ENCODE assay signal across 17 mouse cellular contexts in the genomic region with DNA sequence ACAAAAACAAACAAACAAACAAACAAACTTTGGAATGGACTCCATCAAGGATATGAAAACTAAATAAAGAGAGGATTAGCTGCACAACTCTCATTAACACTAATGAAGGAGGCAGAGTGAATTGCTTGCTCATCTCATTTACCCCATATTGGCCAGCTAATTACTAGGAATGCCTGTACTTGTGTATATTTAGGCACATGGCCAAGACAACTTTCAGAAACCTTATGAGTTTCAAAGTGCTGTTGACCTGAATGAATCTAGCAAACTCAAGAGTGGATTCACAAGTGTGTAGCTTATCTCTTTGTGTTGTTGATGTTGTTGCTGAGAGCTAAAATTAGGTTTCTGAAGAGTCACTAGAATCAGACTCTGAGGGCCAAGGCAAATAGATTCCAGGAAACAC.
"Had no signal": no experiment of that assay in that cellular context is flagged by ENCODE, and none has a peak within 500 bp of the region (broad histone marks: within the 10 kb centered on the region; RNA-seq: fewer than 3 reads in every experiment).

No protein-coding gene starts in this region.

- H3K9ac ChIP-seq: limb, embryonic 13.5 days; liver, embryonic 12.5 days; liver, embryonic 15.5 days; midbrain, embryonic 13.5 days; stomach, embryonic 15.5 days had no signal

- ATAC-seq: liver, embryonic 12.5 days; midbrain, embryonic 13.5 days; midbrain, embryonic 16.5 days had no signal

- H3K27me3 ChIP-seq: limb, embryonic 13.5 days; liver, embryonic 12.5 days; liver, embryonic 15.5 days; midbrain, embryonic 13.5 days; stomach, embryonic 15.5 days had no signal

- H3K36me3 ChIP-seq: limb, embryonic 10.5 days; limb, embryonic 13.5 days; liver, embryonic 12.5 days; liver, embryonic 15.5 days; midbrain, embryonic 13.5 days; stomach, embryonic 15.5 days had no signal

- DNase-seq: kidney, adult 18-20 months; kidney, adult 9 months; kidney, postnatal 14 days; kidney, postnatal 4 days; liver; lung, adult 18-20 months; lung, postnatal 4 days; right cerebral cortex, postnatal 25 days; spleen, adult 18-20 months; thymus, postnatal 25 days had no signal

- H3K4me2 ChIP-seq: limb, embryonic 13.5 days; liver, embryonic 12.5 days; liver, embryonic 15.5 days; midbrain, embryonic 13.5 days; stomach, embryonic 15.5 days had no signal

- H3K4me1 ChIP-seq: limb, embryonic 10.5 days; limb, embryonic 13.5 days; liver, embryonic 12.5 days; liver, embryonic 15.5 days; midbrain, embryonic 13.5 days; stomach, embryonic 15.5 days had no signal

- H3K27ac ChIP-seq: limb, embryonic 10.5 days; limb, embryonic 13.5 days; liver, embryonic 12.5 days; liver, embryonic 15.5 days; midbrain, embryonic 13.5 days; stomach, embryonic 15.5 days had no signal

- H3K4me3 ChIP-seq: limb, embryonic 10.5 days; limb, embryonic 13.5 days; liver, embryonic 12.5 days; liver, embryonic 15.5 days; midbrain, embryonic 13.5 days; stomach, embryonic 15.5 days had no signal

- H3K9me3 ChIP-seq: limb, embryonic 10.5 days; limb, embryonic 13.5 days; liver, embryonic 12.5 days; liver, embryonic 15.5 days; midbrain, embryonic 13.5 days; stomach, embryonic 15.5 days had no signal
